ENCODE assay signal across 14 mouse cellular contexts in the genomic region with DNA sequence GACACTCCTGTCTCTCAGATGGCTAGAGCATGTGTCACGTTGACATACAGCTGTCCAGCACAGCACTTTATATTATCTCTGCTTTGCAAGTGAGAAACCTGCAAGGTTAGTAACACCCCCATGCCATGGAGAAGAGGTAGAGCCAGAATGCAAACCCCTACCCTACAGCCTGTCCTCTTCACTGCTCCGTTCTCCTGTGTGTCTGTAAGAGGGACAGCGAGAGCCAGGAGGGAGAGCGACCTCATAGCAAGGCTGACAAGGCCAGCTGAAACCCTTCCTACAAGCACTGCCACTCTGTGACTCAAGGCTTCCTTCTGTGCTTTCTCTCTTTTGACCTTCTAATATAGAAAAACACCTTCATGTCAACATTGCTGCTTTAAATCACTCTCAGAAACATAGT.
DNase-seq lines count a peak whose midpoint lies in the region.
"Had no signal": no experiment of that assay in that cellular context is flagged by ENCODE, and none has a peak within 500 bp of the region (broad histone marks: within the 10 kb centered on the region; RNA-seq: fewer than 3 reads in every experiment).

No protein-coding gene starts in this region.

- peak; percentile 45 for DNase-seq in adrenal gland, adult 2 months
- no peak for DNase-seq in adrenal gland, adult 8-10 months
- DNase-seq in adrenal gland, postnatal 14 days: peak; percentile 47
- no peak for DNase-seq in adrenal gland, postnatal 25 days
- DNase-seq in ovary, postnatal 36 days (ENCODE audit: low spot score): peak; percentile 16
- no peak for DNase-seq in ovary, adult 18-20 months (ENCODE audit: low spot score)
- DNase-seq in adrenal gland, postnatal 36 days: peak; percentile 37 to 41
- DNase-seq in gastrocnemius, postnatal 4 days (ENCODE audit: low spot score in 2 of 2): no peak
- DNase-seq: cerebellum, adult 11-12 months; cerebellum, adult 2 months; cerebellum, adult 9-10 months; cerebellum, postnatal 10 days; cerebellum, postnatal 25 days; forebrain, postnatal 0 days had no signal

Comparison
In these comparisons a context has a peak if more than half of its experiments do, and no peak if none do; other contexts are left out.
1. DNase-seq: peak in adrenal gland, adult 2 months (single experiment), adrenal gland, postnatal 14 days (single experiment), ovary, postnatal 36 days (single experiment) and adrenal gland, postnatal 36 days (2 of 2); none in adrenal gland, adult 8-10 months (single experiment), adrenal gland, postnatal 25 days (single experiment), ovary, adult 18-20 months (single experiment) and gastrocnemius, postnatal 4 days (0 of 2).